9 mouse cellular contexts compared by ENCODE assay signal in genomic region chr1:25229245-25229750, GRCm38 (mm10).
DNase-seq lines count a peak whose midpoint lies in the region; ATAC-seq lines count a peak whose summit lies in the region.
"Had no signal": no experiment of that assay in that cellular context is flagged by ENCODE, and none has a peak within 500 bp of the region (broad histone marks: within the 10 kb centered on the region; RNA-seq: fewer than 3 reads in every experiment).

No protein-coding gene starts in this region.

- WGBS in embryonic facial prominence, embryonic 14.5 days = 33% methylated on average over 7 of the region's 7 CpGs

- H3K27ac ChIP-seq in embryonic facial prominence, embryonic 14.5 days (replicated peaks; ENCODE audit: low read depth, low read length) = no peak overlapping the region

- H3K4me2 ChIP-seq in embryonic facial prominence, embryonic 14.5 days (ENCODE audit: low read depth, low read length) = no peak overlapping the region
- H3K4me2 ChIP-seq: lung, embryonic 14.5 days had no signal

- 0 out of 2 replicates have a peak, but pooled peaks cover 3% of the 10 kb centered on the region for H3K4me1 ChIP-seq in embryonic facial prominence, embryonic 14.5 days (ENCODE audit: control insufficient read depth, insufficient read depth, low read length)

- no peaks in the 10 kb centered on the region for H3K27me3 ChIP-seq in embryonic facial prominence, embryonic 14.5 days (replicated peaks; ENCODE audit: control insufficient read depth, insufficient read depth, low read length)

- intact Hi-C loops in left cerebral cortex, postnatal 25 days (cut with DNase I) = loop anchor here (2.0 to 5.0 kb wide), 2 partner anchors 62 to 142 kb away; no protein-coding TSS in a partner anchor
- intact Hi-C loops in gastrocnemius, postnatal 14 days (cut with DNase I; ENCODE audit: low total_unique reads) = no loop called here

- no peak for DNase-seq in frontal cortex, postnatal 25 days (ENCODE audit: low spot score in 2 of 2)
- DNase-seq in embryonic facial prominence, embryonic 14.5 days (ENCODE audit: low spot score) = no peak
- peak; percentile 31 to 59 for DNase-seq in left cerebral cortex, postnatal 25 days (ENCODE audit: low spot score in 2 of 2)
- DNase-seq in right cerebral cortex, adult 2 months (ENCODE audit: low spot score in 2 of 2) = peak; percentile 40 to 62
- DNase-seq in adipocyte (ENCODE audit: low spot score) = no peak
- DNase-seq in heart, postnatal 4 days = no peak
- no peak for DNase-seq in gastrocnemius, postnatal 14 days

- 0 out of 2 replicates have a peak overlapping the region, but pooled peaks have one; percentile 24 for H3K4me3 ChIP-seq in embryonic facial prominence, embryonic 14.5 days (ENCODE audit: low read depth, low read length)

- peak; percentile 49 for ATAC-seq in frontal cortex, adult (ENCODE audit: low TSS enrichment)
- ATAC-seq in embryonic facial prominence, embryonic 14.5 days (ENCODE audit: low read depth) = no peak

- no peaks in the 10 kb centered on the region for H3K36me3 ChIP-seq in embryonic facial prominence, embryonic 14.5 days (ENCODE audit: control insufficient read depth, insufficient read depth, low read length)

- H3K9me3 ChIP-seq in embryonic facial prominence, embryonic 14.5 days (ENCODE audit: control insufficient read depth, low read length) = no peaks in the 10 kb centered on the region

- H3K9ac ChIP-seq in embryonic facial prominence, embryonic 14.5 days (ENCODE audit: low read depth, low read length) = no peak overlapping the region
- H3K9ac ChIP-seq: lung, embryonic 14.5 days had no signal

Comparison
In these comparisons a context has a peak if more than half of its experiments do, and no peak if none do; other contexts are left out.
1. DNase-seq: peak in left cerebral cortex, postnatal 25 days (2 of 2) and right cerebral cortex, adult 2 months (2 of 2); none in frontal cortex, postnatal 25 days (0 of 2), embryonic facial prominence, embryonic 14.5 days (single experiment), adipocyte (single experiment), heart, postnatal 4 days (single experiment) and gastrocnemius, postnatal 14 days (single experiment).